Mouse (Mus musculus): ENCODE data around the gene Uimc1.

DNA sequence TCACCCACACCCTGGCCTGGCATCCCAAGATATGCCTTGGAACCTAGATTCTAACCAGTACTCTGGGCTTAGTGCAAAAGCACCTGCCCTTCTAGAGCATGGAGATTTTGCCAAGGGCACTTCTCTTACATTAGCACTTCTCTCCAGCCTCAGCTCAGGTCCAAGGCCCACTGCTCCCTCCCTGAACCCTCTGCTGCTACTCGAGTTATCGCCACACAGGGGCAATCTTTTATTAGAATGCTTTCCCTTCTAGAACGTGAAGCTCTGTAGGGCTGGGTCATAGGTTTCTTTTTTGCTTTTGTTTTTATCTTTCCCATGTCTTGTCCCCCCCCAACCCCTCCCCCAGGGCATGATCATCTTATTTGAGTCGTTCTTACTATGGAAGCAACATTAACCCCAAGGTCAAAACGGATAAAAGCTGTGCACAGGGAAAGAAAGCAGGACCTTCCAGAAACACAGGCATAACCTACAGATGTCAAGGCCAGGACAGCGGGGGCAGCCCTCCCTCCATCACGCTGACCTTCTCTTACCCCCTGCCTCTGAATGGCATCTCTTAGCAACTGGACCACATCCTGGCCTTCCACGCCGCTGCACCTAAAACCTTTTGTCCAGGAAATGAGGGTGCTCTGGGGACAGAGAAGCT lies 86.3 kb downstream of the Uimc1 start:
- TF ChIP-seq CHD2 (IDR thresholded peaks at IDR 0.05; ENCODE audit: low read length): no peak
- TF ChIP-seq JUND (conservative IDR thresholded peaks at IDR 0.05; ENCODE audit: low read depth, low read length): no peak
- TF ChIP-seq MAFK (IDR thresholded peaks at IDR 0.05; ENCODE audit: insufficient replicate concordance, low read length): no peak
- peak in 1 of 2 experiments; percentile 64; a peak in 2 of 4 replicates for TF ChIP-seq CTCF (conservative IDR thresholded peaks at IDR 0.05 in 1 of 2, IDR thresholded peaks at IDR 0.05 in 1 of 2; ENCODE audit: low read depth in 2 of 2, low read length in 2 of 2)
- TF ChIP-seq ZKSCAN1 (IDR thresholded peaks at IDR 0.05; ENCODE audit: borderline replicate concordance, low read depth, low read length): no peak
- peak; percentile 56 for TF ChIP-seq SMC3 (IDR thresholded peaks at IDR 0.05; ENCODE audit: low read depth, low read length)
- no peak for TF ChIP-seq CHD1 (IDR thresholded peaks at IDR 0.05; ENCODE audit: low read depth, low read length)

All from CH12.LX (cell line).